Mouse (Mus musculus) right cerebral cortex, postnatal 36 days (tissue): ENCODE data around the gene Gse1.

Experiments used
- DNase-seq, 2 experiments: peaks; one replicate each; pipeline ENCODE4 v3.0.0; 2022; ENCODE audit warnings: low spot score in 2 of 2, mixed read lengths in 1 of 2

Gene Gse1

DNA sequence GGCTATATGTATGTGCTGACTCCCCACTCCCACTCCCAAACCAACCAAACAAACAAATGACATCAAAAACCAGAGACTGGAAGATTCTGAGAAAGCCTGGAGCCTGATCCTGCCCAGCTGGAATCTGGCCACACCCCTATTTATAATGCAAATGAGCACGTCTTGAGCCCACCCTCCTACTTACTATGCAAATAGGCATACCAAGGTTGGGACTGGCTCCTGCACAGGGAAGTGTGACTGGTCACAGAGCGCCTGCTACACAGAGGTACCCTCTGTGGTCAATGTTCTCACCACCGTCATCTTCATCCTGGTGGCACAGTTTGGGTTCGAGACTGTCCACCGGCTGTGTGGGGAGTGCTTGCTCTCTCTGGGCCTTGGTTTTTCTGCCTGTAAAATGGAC, 146.9 kb downstream of the Gse1 start:
- no peak for DNase-seq

DNA sequence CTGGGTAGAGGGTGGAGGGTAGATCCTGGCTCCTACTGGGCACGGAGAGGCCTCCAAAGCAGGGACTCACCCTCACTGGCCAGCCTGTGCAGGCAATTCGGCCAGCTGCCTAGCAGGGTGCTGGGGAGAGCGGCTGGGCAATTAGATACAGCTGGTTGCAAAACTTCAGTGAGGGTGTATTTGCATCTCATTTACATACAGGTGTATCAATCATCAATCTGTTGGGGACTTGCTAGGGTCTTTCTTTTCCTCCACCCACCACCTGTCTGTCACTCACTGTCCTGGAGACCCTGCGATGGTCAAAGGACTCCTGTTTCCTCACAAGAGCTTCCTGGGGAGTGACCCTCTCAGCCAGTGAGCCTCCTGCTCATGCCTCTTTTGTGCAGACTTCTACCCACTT, 148.0 kb downstream of the Gse1 start:
- DNase-seq, result no peak

GRCm38 (mm10) chr8:120376847-120377802, 148.9 kb downstream of the Gse1 start:
- no peak for DNase-seq

- no peak for DNase-seq
These were observed 149.5 kb downstream of the Gse1 start for GRCm38 (mm10) chr8:120377803-120378189.

DNA sequence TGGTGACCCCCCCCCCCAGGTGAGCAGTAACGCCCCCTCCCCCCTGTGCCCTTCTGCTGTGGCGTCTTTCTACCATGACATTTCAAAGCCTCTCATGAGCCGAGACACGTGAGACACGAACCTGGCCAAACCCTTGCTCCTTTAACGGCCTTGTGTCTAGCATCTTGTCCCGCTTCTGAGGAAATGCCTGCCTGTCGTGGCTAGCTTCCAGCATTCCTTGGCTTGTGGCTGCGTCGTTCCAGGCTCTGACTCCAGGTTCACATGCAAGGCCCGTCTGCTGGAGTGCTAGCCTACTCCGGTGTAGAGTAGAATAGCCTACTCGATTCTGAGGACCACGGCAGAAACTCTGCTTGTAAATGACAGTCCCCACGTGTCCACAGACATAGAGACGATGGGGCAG, 150.1 kb downstream of the Gse1 start:
- DNase-seq, result no peak

GRCm38 (mm10) chr8:120379015-120379414, 150.8 kb downstream of the Gse1 start:
- DNase-seq, result no peak

DNA sequence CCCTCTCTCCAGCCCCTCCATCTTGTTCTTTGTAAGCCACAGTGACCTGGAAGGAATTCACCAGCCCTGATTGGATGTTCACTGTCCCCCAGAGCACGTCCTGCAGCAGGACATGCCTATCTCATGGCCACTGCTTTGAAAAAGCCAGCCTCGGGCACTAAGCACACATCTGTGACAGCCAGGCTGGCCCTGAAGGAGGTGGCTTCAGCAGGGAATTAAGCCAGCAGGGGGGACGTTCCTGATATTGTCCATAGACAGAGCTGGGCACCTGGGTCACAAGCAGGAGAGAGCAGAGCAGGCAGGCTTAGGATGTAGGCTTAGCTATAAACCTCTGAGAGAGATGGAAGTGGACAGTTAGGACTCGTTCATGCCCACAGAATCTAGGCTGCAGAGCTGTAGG, 153.6 kb downstream of the Gse1 start:
- DNase-seq, result no peak

DNA sequence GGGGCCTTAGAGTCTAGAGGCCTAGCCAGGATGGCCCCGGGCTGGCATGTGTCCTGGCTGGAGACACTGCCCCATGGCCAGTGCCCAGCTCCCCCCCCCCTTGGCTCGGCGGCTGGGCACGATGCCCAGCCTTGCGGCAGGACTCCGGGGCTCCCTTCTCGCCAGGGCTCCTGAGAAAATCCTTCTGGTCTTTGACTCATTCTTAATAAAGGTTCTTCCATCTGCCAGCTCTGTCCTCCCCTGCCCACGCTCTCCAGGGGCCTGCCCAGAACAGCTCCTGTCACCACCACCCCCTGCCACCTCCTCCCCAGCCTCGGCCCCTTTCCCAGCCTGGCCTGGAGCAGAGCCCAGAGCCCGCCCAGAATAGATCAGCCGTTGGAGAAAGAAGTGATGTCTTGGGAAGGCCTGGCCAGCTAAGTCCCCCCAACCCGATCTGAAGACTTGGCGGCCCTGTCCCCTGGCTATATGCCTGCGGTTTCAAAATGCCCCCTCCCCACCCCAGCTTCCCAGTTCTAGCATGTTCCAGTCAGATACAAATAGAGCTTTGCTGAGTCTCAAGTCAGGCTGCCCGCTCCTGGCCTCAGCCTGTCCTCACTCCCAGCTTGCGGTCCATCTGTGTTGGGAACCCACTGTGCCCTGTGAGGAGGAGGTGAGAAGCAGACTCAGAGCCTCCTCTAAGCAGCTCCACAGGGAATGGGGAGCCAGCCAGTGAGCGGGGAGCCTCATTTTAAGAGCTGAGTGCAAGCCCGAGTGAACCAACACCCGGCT, 154.4 kb downstream of the Gse1 start:
- peak; percentile 93 to 94 for DNase-seq

DNA sequence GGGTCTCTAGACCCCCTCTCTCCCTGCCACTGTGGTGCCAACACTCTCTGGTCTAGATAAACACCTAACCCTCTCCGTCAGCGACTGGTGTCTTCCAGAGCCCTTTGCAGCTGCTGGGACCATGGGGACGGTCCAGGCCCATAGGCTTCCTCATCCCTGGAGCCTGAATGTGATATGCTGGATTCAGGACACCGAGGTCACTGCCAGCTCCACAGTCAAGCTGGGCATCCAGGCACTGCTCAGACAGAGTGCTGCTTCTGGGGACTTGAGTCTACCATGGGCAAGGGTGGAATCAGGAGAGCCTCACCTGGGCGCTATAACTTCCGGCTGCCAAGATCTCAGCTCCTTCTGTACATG, 154.9 kb downstream of the Gse1 start:
- no peak for DNase-seq

GRCm38 (mm10) chr8:120383713-120384112, 155.5 kb downstream of the Gse1 start:
- no peak for DNase-seq

DNA sequence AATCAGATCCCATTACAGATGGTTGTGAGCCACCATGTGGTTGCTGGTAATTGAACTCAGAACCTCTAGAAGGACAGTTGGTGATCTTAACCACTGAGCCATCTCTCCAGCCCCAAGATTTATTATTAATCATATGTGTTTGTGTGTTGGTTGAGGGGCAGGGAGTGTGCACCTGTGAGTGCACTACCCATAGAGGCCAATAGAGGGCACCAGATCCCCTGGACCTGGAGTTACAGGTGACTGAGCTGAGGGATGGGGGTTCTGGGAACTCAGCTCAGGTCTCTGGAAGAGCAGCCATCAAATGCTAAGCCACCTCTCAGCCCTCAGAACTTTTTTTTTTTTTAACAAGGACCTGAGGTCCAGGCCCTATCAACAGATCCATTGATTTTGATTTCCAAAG, 156.5 kb downstream of the Gse1 start:
- DNase-seq, result no peak

GRCm38 (mm10) chr8:120388246-120388645, 160.0 kb downstream of the Gse1 start:
- no peak for DNase-seq

- DNase-seq, result no peak
These were observed 162.3 kb downstream of the Gse1 start for GRCm38 (mm10) chr8:120390598-120390997.

DNA sequence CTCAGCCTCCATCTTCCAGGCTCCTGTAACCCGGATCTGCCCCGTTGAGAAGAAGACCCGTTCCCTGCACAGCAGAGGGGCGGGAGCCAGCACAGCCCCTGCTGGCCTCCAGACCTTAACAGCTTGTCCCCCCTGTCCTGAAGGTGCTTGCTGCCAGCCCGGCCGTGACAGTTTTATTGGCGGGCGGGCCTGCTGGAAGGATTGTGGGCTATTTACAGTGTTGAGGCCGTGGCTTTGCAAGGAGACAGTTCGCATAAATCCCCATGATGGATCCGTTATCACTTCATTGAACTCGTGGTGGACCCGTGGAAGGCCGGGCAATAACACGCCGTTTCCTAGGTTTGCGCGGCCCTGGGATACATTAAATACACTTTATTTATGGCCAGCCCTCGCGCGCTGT, 163.6 kb downstream of the Gse1 start:
- DNase-seq, result no peak

GRCm38 (mm10) chr8:120393085-120393484, 164.8 kb downstream of the Gse1 start:
- no peak for DNase-seq

GRCm38 (mm10) chr8:120393871-120394275, 165.6 kb downstream of the Gse1 start:
- peak; percentile 42 to 44 for DNase-seq

DNA sequence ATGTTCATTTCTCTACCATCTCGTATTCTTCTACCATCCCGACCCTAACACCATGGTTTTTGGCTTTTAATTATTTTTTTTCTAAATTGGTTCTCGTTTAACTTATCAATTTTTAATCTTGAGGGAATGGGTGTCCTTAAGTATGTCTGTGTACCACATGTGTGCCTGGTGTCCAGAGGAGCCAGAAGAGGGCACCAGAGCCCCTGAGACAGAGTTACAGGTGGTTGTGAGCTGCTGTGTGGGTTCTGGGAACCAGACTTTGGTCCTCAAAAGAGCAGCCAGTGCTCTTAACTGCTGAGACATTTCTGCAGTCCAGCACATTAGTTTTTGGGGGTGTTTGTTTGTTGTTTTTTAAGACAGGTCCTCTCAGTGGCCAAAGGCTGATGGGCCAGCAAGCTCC, 167.6 kb downstream of the Gse1 start:
- DNase-seq, result no peak

- DNase-seq, result no peak
These were observed 168.5 kb downstream of the Gse1 start for GRCm38 (mm10) chr8:120396756-120397155.

DNA sequence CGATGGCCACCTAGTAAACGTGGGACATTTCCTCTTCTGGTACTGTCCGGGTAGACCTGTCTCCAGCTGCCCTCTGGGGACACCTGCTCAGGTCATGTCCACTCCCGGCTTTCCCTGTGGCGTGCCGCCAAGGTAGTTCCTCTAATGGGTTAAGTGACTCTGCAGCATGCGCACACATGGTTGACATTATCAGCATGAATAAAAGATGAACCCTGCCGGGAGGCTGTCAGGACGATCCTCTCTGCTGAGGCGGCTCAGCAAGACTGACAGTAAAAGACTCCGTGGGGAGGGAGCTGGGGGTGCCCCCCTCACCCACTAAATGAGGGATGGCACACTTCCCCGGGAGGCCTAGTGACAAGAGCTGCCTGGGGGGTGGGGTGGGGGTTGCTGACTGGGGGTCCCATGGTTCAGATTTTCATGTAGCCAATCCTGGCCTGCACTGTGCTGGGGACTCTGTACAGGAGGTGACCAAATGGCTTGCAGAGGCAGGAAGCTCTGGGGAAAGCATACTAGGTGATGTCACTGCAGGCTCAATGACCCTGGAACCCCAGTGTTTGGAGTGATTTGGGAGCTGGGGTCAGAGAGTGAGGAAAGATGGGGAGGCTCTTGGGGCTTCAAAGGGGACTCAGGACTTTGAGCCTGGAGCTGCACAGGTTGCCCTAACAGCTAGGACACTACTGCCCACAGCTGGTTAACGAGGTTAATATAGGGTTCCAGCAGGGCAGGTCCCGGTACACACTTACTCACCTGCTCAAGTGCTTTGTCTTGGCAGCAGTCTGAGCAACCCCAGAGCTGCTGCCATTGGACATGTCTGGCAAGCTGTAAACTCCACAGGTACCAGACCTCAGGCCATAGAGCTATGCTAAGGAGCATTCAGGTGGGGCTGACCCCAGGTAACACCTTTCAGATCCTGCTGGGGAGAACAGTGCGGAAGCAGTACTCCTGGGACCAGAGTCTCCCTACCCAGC, 169.5 kb downstream of the Gse1 start:
- no peak for DNase-seq

- DNase-seq, result no peak
These were observed 171.1 kb downstream of the Gse1 start for GRCm38 (mm10) chr8:120399212-120399934.

DNA sequence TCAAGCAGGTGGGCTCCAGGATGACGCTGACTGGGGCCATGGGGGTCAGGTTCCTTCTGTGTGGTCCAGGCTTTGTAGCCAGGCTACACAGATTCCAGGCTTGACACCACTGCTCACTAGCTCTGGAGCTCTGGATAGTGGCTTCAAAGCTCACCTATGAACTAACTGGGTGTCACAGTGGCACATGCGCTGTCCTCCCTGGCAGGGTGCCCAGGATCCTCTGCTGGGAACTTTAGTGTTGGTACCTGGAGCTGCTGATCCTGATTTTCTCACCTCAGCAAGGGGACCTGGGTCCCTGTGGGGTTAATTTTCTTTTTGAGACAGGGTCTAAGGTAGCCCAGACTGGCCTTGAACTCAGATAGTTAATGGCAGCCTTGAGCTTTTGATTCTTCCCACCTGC, 173.0 kb downstream of the Gse1 start:
- no peak for DNase-seq
